Mouse (Mus musculus): ENCODE measurements around the gene Atg3.

Gene Atg3

DNA sequence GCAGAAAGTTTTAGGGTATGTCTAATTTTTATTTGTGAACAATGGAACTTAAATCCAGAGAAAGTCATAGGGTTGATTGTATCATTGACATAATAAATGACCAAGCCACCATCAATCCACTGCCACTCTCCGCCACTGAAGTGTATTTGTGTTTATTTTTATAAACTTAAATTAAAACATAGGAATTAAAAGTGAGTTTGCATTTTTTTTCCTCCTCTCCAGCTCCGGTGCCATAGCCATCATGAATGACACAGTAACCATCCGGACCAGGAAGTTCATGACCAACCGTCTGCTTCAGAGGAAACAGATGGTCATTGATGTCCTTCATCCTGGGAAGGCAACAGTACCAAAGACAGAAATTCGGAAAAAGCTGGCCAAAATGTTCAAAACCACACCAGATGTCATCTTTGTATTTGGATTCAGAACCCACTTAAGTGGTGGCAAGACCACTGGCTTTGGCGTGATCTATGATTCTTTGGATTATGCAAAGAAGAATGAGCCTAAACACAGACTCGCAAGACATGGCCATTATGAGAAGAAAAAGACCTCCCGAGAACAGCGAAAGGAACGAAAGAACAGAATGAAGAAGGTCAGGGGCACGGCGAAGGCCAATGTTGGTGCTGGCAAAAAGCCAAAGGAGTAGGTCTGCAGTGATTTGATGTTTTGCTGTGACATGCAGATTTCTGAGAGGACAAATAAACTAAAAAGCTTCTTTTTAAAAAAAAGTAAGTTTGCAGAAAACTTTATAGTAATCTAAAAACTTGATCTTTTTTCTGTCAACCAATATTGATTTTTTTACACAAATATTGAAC is 46.5 kb downstream of the Atg3 start:
- DNase-seq (ENCODE audit: low read depth, low spot score), result no peak

DNA sequence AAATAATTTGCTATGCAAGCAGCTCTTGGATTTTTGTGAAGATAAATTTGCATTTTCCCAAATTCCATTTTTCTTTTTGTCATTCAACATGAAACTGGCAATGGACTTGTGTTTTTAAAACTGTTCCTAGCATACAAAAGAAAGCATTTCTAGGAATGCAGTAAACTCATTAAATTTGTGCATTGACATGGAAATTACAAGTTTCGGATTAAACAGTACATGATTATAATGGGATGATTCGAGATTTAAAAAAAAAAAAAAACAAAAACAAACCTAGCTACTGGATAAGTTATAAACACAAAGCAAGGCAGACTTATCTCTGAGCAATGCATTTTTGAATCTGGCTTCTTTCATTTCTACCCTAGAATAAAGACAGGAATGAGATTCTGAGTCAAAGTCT is 63.4 kb downstream of the Atg3 start:
- no peak for DNase-seq (ENCODE audit: low read depth, low spot score)

DNA sequence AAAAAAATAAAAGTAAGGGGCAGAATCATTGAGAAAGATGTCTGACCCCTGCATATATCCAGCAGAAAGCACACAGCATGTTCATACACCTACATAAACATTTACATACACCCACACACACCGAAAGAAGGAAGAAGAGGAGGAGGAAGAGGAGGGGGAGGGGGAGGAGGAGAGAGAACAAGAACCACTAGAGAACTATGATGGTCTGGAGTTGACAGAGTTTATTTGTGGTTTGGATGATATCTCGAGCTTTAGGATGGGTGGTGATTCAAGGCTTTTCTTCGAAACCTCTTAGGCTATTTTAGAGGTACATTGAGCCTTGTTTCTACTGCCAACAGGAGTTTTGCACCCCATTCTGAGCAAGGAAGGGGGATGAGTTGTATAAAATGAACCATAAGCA is 64.2 kb downstream of the Atg3 start:
- DNase-seq (ENCODE audit: low read depth, low spot score), result no peak

DNA sequence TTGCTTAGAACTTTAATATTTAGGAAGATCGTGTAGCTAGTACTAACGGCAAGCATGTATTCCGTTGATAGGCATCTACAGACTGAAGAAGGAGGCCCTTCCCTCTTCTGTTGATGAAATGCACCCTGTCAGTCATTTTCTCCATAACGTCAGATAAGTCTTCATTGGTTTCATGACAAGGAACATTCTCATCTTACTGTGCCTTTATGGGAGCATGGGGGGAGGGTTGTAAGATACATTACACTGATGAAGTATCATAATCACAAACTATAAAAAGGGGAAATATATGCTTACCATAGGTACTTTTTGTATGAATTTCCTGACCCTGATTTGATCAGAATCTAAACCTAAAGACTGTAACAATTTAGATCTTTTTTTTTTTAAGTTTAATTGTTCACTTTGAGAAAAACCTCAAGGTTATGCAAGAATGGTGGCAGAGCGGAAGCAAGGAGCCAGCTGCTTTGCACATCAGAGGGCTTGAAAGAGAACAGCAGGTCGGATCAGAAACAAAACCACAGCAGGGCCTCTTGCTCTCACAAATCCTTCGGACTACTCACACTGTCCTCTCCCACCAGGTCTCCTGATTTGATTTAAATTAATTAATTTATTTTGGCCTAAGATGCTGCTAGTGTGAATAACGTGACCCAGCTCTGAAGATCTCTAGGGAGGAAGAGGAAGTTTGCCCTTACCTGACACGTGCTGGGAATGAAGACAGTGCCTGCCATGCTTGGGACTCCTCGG is 65.2 kb downstream of the Atg3 start, which contains the start of gene Btla:
Gene Btla, plus strand, starts transcription at position 668 of the 741 bp plus-strand sequence.
- no peak for DNase-seq (ENCODE audit: low read depth, low spot score)

DNA sequence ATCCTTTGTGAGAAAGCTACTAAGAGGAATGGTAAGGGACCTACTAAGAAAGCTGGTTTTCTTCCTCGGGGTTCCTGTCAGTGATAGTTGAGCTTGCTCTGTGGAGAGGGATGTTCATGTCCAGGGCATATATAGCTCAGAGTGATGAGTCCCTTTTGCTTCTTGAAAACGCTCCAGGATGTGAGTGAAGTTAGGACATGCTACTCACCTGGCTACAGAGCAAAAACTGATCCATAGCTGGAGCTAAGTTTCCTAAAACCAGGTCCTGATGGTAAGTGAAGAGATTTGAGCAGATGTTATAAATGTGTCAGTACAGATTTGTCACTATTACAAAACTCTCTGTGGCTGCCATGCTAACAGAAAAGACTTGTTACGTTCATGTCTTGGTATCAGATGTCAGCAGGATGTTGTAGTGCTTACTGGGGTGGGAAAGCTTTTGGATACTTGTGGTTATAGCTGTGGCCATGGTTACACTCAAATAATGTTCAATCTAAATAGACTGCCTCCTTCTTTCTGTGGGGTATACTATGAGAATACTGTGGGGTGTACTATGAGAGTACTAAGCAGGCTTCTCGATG is 65.9 kb downstream of the Atg3 start:
- DNase-seq (ENCODE audit: low read depth, low spot score), result no peak

DNA sequence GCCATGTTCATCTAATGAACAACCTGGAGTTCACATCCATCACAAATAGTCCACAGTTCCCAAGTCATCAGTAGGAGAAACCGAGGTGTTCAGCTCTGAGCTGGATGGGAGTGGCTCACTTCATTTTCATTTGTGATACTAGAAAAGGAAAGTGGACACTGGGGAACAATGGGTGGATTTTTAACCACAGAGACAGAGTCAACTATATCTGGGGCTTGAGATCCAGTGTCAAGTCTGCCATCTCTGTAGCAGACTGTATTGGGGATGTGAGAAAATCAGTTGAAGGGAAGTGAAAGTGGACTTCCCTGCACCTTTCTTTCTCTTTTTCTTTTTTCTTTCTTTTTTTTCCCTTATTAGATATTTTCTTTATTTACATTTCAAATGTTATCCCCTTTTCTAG is 68.4 kb downstream of the Atg3 start:
- no peak for DNase-seq (ENCODE audit: low read depth, low spot score)

DNA sequence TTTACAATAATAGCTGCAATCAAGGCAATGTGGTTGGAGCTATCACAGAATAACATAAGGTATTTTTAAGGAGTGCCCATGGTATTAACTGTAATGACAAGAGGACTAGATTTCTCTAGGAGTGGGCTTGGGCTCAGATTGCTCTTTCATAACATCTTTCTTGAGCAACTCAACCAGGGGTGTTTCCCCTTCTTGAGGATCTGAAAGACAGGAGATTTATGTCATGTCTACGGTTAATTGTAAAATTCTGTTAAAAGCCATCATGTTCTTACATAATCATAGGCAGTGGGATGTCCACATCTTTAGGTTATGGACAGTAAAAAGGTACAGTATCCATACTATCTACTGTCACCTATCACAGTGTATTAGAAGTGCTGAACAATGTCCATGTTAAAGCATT is 72.7 kb downstream of the Atg3 start:
- DNase-seq (ENCODE audit: low read depth, low spot score), result no peak

DNA sequence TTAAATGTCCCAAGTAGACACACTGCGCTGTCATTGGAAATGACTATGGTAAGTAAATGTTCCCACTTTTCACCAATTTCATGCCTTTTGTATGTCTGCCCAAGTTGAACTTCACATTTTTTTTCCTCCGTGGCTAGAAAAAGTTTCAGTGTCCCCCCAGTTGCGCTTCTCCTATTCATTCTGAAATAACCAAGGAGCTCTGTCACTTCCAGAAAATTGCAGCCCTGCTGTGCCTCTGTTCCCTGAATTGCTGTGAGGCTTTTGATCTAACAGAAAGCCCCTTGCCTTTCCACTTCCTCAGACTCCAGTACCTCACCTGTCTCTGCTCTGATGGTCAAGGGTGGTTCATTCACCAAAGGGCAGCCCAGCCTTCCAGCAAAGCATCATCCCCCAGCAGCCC is 74.4 kb downstream of the Atg3 start:
- no peak for DNase-seq (ENCODE audit: low read depth, low spot score)
